Mouse (Mus musculus) layer of hippocampus, adult 18-20 months (tissue): Measurements from ENCODE around the gene Pias4. TPM values are rescaled to one million over a fixed set of nuclear protein-coding genes. Genes with fewer than 3 reads are reported as not detected.
"Not testable (repeated sequence)": the region's sequence is repeated elsewhere in the genome, so short reads cannot be mapped to it uniquely, and the experiment has no call there.

ENCODE experiments used
- DNase-seq, 2 experiments: peaks; one replicate each; pipeline ENCODE4 v3.0.0; 2022; ENCODE audit warnings: low spot score in 2 of 2
- total RNA-seq, 2 experiments: library from RNA; stranded (reverse); gene quantifications; 2 replicates each; pipeline ENCODE4 v1.2.3; 2021

The Pias4 gene
- total RNA-seq, 2 experiments from 2014 or later, result 27.5 to 30.8 TPM

- peak; percentile 77 to 87 for DNase-seq
Observed at GRCm38 (mm10) chr10:81173132-81173531, 5.4 kb upstream of the Pias4 start.

GRCm38 (mm10) chr10:81169411-81169900 is 1.7 kb upstream of the Pias4 start:
- DNase-seq, result not testable (repeated sequence)

GRCm38 (mm10) chr10:81168521-81169244 is 960 bp upstream of the Pias4 start:
- DNase-seq, result peak; percentile 58 to 82

- no peak for DNase-seq
Observed at GRCm38 (mm10) chr10:81168087-81168431, 336 bp upstream of the Pias4 start.

GRCm38 (mm10) chr10:81165118-81165517 is 2.6 kb downstream of the Pias4 start:
- no peak for DNase-seq

GRCm38 (mm10) chr10:81162318-81162652 is 5.4 kb downstream of the Pias4 start:
- DNase-seq, result no peak

GRCm38 (mm10) chr10:81161602-81162317 is 6.0 kb downstream of the Pias4 start:
- no peak for DNase-seq

GRCm38 (mm10) chr10:81154736-81155135 is 13.0 kb downstream of the Pias4 start:
- DNase-seq, result no peak

GRCm38 (mm10) chr10:81154313-81154712 is 13.4 kb downstream of the Pias4 start:
- no peak for DNase-seq

- no peak for DNase-seq
Observed at GRCm38 (mm10) chr10:81152609-81153008, 15.1 kb downstream of the Pias4 start.

GRCm38 (mm10) chr10:81151261-81151660 is 16.5 kb downstream of the Pias4 start:
- DNase-seq, result no peak

- no peak for DNase-seq
Observed at GRCm38 (mm10) chr10:81146296-81146695, 21.4 kb downstream of the Pias4 start.

- no peak for DNase-seq
Observed at GRCm38 (mm10) chr10:81145778-81146177, 21.9 kb downstream of the Pias4 start.

GRCm38 (mm10) chr10:81145307-81145706 is 22.4 kb downstream of the Pias4 start:
- DNase-seq, result no peak

GRCm38 (mm10) chr10:81144667-81145066 is 23.1 kb downstream of the Pias4 start:
- no peak for DNase-seq

- DNase-seq, result no peak
Observed at GRCm38 (mm10) chr10:81143845-81144437, 23.8 kb downstream of the Pias4 start.

GRCm38 (mm10) chr10:81143157-81143633 is 24.5 kb downstream of the Pias4 start:
- DNase-seq, result no peak

- no peak for DNase-seq
Observed at GRCm38 (mm10) chr10:81142551-81142981, 25.2 kb downstream of the Pias4 start.

- DNase-seq, result no peak
Observed at GRCm38 (mm10) chr10:81141455-81142210, 26.1 kb downstream of the Pias4 start.

- DNase-seq, result no peak
Observed at GRCm38 (mm10) chr10:81140717-81141454, 26.8 kb downstream of the Pias4 start.

GRCm38 (mm10) chr10:81140005-81140404 is 27.7 kb downstream of the Pias4 start:
- no peak for DNase-seq
